Mouse (Mus musculus): Measurements from ENCODE around the gene Sdr42e1. TPM values are rescaled to one million over a fixed set of nuclear protein-coding genes. Genes with fewer than 3 reads are reported as not detected.

Gene Sdr42e1
- total and polyA plus RNA-seq, 3 experiments, result 1.7 to 4.8 (median 2.1) TPM

GRCm38 (mm10) chr8:117692131-117692530 lies 18.6 kb upstream of the Sdr42e1 start:
- intact Hi-C loops (cut with DNase I), result loop anchor here (10.0 kb wide), 1 partner anchor 173 kb away; no protein-coding TSS in a partner anchor
- no peaks in the 10 kb centered on the region for H3K79me2 ChIP-seq (replicated peaks; ENCODE audit: control insufficient read depth, insufficient read depth, low read length)
- H3K4me3 ChIP-seq, result no peak overlapping the region
- no peak for DNase-seq
- H3K36me3 ChIP-seq (ENCODE audit: control insufficient read depth, insufficient read depth, low read length), result no peaks in the 10 kb centered on the region
- H3K27ac ChIP-seq, result no peak overlapping the region
- no peak for TF ChIP-seq EP300 (IDR thresholded peaks at IDR 0.05; ENCODE audit: insufficient read depth, low read depth, low read length)
- TF ChIP-seq POLR2A (IDR thresholded peaks at IDR 0.05; ENCODE audit: insufficient read depth, low read depth, low read length), result no peak
- TF ChIP-seq CTCF (IDR thresholded peaks at IDR 0.05), result no peak
- H3K9ac ChIP-seq (ENCODE audit: low read depth, low read length), result no peak overlapping the region
- no peaks in the 10 kb centered on the region for H3K4me1 ChIP-seq (ENCODE audit: control insufficient read depth, insufficient read depth, low read length)
- no peaks in the 10 kb centered on the region for H3K27me3 ChIP-seq (ENCODE audit: control insufficient read depth, insufficient read depth, low read length)
- WGBS, result 83% methylated on average over 4 of the region's 4 CpGs

- Histone ChIP-seq H3K79me2 (replicated peaks; ENCODE audit: control insufficient read depth, insufficient read depth, low read length) (no peaks in the 10 kb centered on the region), H3K27ac (no peak overlapping the region), H3K9ac (ENCODE audit: low read depth, low read length) (no peak overlapping the region), H3K4me3 (no peak overlapping the region), H3K36me3 (ENCODE audit: control insufficient read depth, insufficient read depth, low read length) (no peaks in the 10 kb centered on the region), H3K4me1 (ENCODE audit: control insufficient read depth, insufficient read depth, low read length) (no peaks in the 10 kb centered on the region), H3K27me3 (ENCODE audit: control insufficient read depth, insufficient read depth, low read length) (no peaks in the 10 kb centered on the region)
- 54% methylated on average over 7 of the region's 7 CpGs for WGBS
- DNase-seq, result no peak
- TF ChIP-seq CTCF (IDR thresholded peaks at IDR 0.05) (no peak), EP300 (IDR thresholded peaks at IDR 0.05; ENCODE audit: insufficient read depth, low read depth, low read length) (no peak), POLR2A (IDR thresholded peaks at IDR 0.05; ENCODE audit: insufficient read depth, low read depth, low read length) (no peak)
- intact Hi-C loops (cut with DNase I), result no loop called here
These were observed 14.4 kb upstream of the Sdr42e1 start for GRCm38 (mm10) chr8:117687890-117688289.

GRCm38 (mm10) chr8:117684504-117684903 lies 11.0 kb upstream of the Sdr42e1 start:
- Histone ChIP-seq H3K27ac (no peak overlapping the region), H3K4me3 (no peak overlapping the region), H3K9ac (ENCODE audit: low read depth, low read length) (no peak overlapping the region), H3K4me1 (ENCODE audit: control insufficient read depth, insufficient read depth, low read length) (no peaks in the 10 kb centered on the region), H3K79me2 (replicated peaks; ENCODE audit: control insufficient read depth, insufficient read depth, low read length) (no peaks in the 10 kb centered on the region), H3K27me3 (ENCODE audit: control insufficient read depth, insufficient read depth, low read length) (no peaks in the 10 kb centered on the region), H3K36me3 (ENCODE audit: control insufficient read depth, insufficient read depth, low read length) (no peaks in the 10 kb centered on the region)
- 52% methylated on average over 11 of the region's 11 CpGs for WGBS
- no peak for DNase-seq
- TF ChIP-seq CTCF (IDR thresholded peaks at IDR 0.05) (no peak), EP300 (IDR thresholded peaks at IDR 0.05; ENCODE audit: insufficient read depth, low read depth, low read length) (no peak), POLR2A (IDR thresholded peaks at IDR 0.05; ENCODE audit: insufficient read depth, low read depth, low read length) (no peak)
- intact Hi-C loops (cut with DNase I), result no loop called here

GRCm38 (mm10) chr8:117683925-117684472 lies 10.5 kb upstream of the Sdr42e1 start:
- no peaks in the 10 kb centered on the region for H3K79me2 ChIP-seq (replicated peaks; ENCODE audit: control insufficient read depth, insufficient read depth, low read length)
- H3K9ac ChIP-seq (ENCODE audit: low read depth, low read length), result no peak overlapping the region
- no peaks in the 10 kb centered on the region for H3K36me3 ChIP-seq (ENCODE audit: control insufficient read depth, insufficient read depth, low read length)
- TF ChIP-seq CTCF (IDR thresholded peaks at IDR 0.05), result no peak
- TF ChIP-seq EP300 (IDR thresholded peaks at IDR 0.05; ENCODE audit: insufficient read depth, low read depth, low read length), result no peak
- TF ChIP-seq POLR2A (IDR thresholded peaks at IDR 0.05; ENCODE audit: insufficient read depth, low read depth, low read length), result no peak
- no peaks in the 10 kb centered on the region for H3K4me1 ChIP-seq (ENCODE audit: control insufficient read depth, insufficient read depth, low read length)
- 74% methylated on average over 10 of the region's 10 CpGs for WGBS
- intact Hi-C loops (cut with DNase I), result no loop called here
- DNase-seq, result no peak
- no peaks in the 10 kb centered on the region for H3K27me3 ChIP-seq (ENCODE audit: control insufficient read depth, insufficient read depth, low read length)
- H3K27ac ChIP-seq, result no peak overlapping the region
- no peak overlapping the region for H3K4me3 ChIP-seq

- no peak overlapping the region for H3K27ac ChIP-seq
- TF ChIP-seq EP300 (IDR thresholded peaks at IDR 0.05; ENCODE audit: insufficient read depth, low read depth, low read length), result no peak
- TF ChIP-seq POLR2A (IDR thresholded peaks at IDR 0.05; ENCODE audit: insufficient read depth, low read depth, low read length), result no peak
- no peak for TF ChIP-seq CTCF (IDR thresholded peaks at IDR 0.05)
- H3K4me1 ChIP-seq (ENCODE audit: control insufficient read depth, insufficient read depth, low read length), result no peaks in the 10 kb centered on the region
- 77% methylated on average over 4 of the region's 4 CpGs for WGBS
- no peaks in the 10 kb centered on the region for H3K79me2 ChIP-seq (replicated peaks; ENCODE audit: control insufficient read depth, insufficient read depth, low read length)
- H3K4me3 ChIP-seq, result no peak overlapping the region
- H3K27me3 ChIP-seq (ENCODE audit: control insufficient read depth, insufficient read depth, low read length), result no peaks in the 10 kb centered on the region
- no peaks in the 10 kb centered on the region for H3K36me3 ChIP-seq (ENCODE audit: control insufficient read depth, insufficient read depth, low read length)
- no peak overlapping the region for H3K9ac ChIP-seq (ENCODE audit: low read depth, low read length)
- intact Hi-C loops (cut with DNase I), result no loop called here
- DNase-seq, result no peak
These were observed 5.2 kb upstream of the Sdr42e1 start for GRCm38 (mm10) chr8:117678650-117679049.

GRCm38 (mm10) chr8:117677011-117677410 lies 3.5 kb upstream of the Sdr42e1 start:
- intact Hi-C loops (cut with DNase I), result no loop called here
- 70% methylated on average over 8 of the region's 8 CpGs for WGBS
- Histone ChIP-seq H3K4me1 (ENCODE audit: control insufficient read depth, insufficient read depth, low read length) (no peaks in the 10 kb centered on the region), H3K9ac (ENCODE audit: low read depth, low read length) (no peak overlapping the region), H3K4me3 (no peak overlapping the region), H3K79me2 (replicated peaks; ENCODE audit: control insufficient read depth, insufficient read depth, low read length) (no peaks in the 10 kb centered on the region), H3K27me3 (ENCODE audit: control insufficient read depth, insufficient read depth, low read length) (no peaks in the 10 kb centered on the region), H3K27ac (no peak overlapping the region), H3K36me3 (ENCODE audit: control insufficient read depth, insufficient read depth, low read length) (no peaks in the 10 kb centered on the region)
- no peak for TF ChIP-seq EP300 (IDR thresholded peaks at IDR 0.05; ENCODE audit: insufficient read depth, low read depth, low read length)
- TF ChIP-seq CTCF (IDR thresholded peaks at IDR 0.05), result no peak
- no peak for TF ChIP-seq POLR2A (IDR thresholded peaks at IDR 0.05; ENCODE audit: insufficient read depth, low read depth, low read length)
- no peak for DNase-seq

Data from heart, adult 2 months (tissue).